Mouse (Mus musculus): ENCODE results near the gene Arfip1. TPM values are rescaled to one million over a fixed set of nuclear protein-coding genes. Genes with fewer than 3 reads are reported as not detected.

Gene Arfip1
- 10 to 100 TPM; 18.2 to 18.7 TPM for total RNA-seq (2021)
- long read RNA-seq, experiment 1, transcript Arfip1-201 (8 exons, 2,799 nt): major isoform, 6 of 7 reads
- long read RNA-seq, experiment 1, partial matches to known transcripts: 0 of 7 reads
- long read RNA-seq, experiment 1, other reads (novel, unspliced or antisense): 1 of 7 reads
- long read RNA-seq, experiment 2, transcript Arfip1-201 (8 exons, 2,799 nt): major isoform, 10 of 13 reads
- long read RNA-seq, experiment 2, partial matches to known transcripts: 1 of 13 reads
- long read RNA-seq, experiment 2, other reads (novel, unspliced or antisense): 2 of 13 reads

DNA sequence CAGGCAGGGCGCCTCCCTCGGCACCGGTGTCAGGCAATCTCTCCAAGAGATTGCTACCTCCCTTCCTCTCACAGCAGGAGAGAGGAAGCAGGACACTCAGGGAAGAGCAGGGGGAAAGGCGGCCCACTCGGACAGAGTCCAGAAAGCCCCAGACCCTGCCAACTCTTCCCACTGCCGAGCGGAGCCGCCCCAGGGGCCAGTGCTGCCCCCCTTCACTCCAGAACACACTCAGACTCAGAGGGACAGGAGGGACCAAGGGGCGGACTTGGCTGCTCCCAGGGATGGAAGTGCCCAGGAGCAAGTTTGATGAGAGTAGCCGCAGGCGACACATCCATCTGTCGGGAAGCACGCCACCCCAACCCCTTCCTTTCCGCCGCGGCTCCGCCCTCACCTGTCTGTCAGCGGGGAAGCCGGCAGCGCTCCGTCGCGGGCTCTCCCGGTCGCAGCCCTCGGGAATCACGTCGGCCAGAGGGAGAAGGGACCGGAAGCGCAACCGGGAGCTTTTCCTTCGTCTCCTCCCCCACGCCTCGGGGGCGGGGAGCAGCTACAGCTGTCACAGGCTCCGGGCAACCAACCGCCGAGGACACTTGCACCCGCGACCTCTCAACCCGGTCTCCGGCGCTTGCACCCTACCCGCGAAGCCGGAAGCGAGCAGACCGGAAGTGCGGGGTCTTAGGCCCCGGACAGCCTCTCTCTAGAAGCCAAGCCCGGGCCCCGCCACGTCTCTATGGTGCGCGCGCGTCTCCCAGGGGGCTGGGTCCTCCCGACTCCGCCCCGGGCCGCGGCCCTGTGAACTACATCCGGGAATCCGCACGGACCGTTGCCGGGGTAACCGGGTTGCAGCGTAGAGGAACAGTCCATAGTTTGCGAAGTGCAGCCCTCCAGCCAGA lies at the start of gene Arfip1:
Arfip1 (minus strand) TSS at position 603 of the 890 bp plus-strand sequence.
- 0 out of 2 replicates have a peak, but pooled peaks have one; percentile 5 for TF ChIP-seq CTCF (conservative IDR thresholded peaks at IDR 0.05)
- DNase-seq (ENCODE audit: low spot score in 2 of 2): peak; percentile 93 to 95
- H3K27ac ChIP-seq: peak within 1 kb of the TSS; percentile 96
- H3K4me3 ChIP-seq: peak within 1 kb of the TSS; percentile 94

DNA sequence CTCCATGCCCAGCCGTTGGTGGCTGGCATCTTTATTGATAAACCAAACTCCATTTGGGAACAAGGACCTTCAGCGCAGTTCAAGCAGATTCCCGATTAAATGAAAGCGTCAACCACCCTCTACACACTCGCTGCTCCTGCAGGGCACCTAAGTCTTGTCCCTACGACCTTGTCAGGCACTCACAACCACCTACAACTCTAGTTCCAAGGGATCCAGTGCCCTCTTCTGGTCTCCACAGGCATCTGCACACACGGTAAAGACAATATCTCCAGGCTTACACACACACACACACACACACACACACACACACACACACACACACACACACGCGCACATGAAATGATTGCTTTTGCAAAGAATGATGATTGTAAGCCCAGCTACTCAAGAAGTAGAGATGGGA lies 49.2 kb upstream of the Arfip1 start:
- Histone ChIP-seq H3K27ac (no peak overlapping the region), H3K4me3 (no peak overlapping the region)
- no peak for DNase-seq (ENCODE audit: low spot score in 2 of 2)
- TF ChIP-seq CTCF (conservative IDR thresholded peaks at IDR 0.05): no peak

DNA sequence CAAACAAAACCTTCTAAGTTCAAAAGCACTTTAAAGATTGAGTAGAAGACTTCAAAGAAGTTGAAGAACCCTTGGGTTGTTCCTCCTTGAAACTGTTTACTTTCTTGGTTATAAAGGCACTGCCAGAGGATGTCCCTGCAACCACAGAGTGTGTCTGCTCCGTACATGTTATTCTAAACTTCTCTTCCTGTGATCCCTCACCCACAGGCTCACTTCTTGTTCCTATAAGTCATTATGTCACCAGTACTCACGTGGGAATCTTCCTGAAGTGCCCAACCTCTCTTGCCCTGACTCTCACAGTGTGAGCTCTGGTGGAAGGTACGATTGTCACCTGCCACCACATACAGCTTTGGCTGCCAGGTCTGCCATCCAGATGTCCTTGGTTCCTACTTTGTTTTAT lies 39.6 kb upstream of the Arfip1 start:
- no peak overlapping the region for H3K27ac ChIP-seq
- no peak for TF ChIP-seq CTCF (conservative IDR thresholded peaks at IDR 0.05)
- no peak overlapping the region for H3K4me3 ChIP-seq
- DNase-seq (ENCODE audit: low spot score in 2 of 2): no peak

DNA sequence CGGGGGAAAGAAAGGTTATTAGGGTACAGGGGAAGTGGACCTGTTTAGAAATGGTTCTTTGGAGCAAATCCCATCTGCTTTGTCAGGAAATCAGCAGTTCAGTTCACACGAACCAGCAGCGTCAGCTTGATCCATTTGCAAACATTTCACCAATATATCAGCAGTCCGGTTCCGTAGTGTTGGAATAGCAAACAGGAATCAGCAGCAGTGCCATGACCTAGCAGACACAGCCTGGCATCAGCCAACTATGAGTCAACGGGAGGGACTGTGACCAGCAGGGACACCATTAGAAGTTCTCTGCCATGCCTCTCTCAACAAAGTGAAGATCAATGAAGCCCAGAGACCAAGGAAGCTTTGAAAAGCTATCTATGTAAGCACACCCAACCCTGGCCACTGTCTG lies 37.3 kb upstream of the Arfip1 start:
- no peak overlapping the region for H3K27ac ChIP-seq
- no peak for TF ChIP-seq CTCF (conservative IDR thresholded peaks at IDR 0.05)

DNA sequence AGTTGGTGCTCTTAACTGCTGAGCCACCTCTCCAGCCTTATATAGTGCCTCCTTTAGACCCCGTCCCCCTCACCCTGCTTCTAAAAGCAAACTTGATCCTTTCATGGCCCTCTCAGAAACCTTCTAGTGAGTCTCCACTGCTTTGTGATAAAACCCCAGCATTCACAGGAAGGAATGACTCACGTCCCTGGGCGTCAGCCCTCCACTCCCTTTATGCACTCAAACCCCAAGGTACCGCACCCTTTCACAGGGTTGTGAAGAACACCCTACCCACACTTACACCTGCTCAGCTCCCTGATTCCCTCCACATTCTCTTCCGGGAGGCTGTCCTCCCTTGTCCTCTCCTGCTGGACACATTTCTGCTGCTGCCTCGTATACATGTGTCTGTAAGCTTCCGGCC lies 36.6 kb upstream of the Arfip1 start:
- no peak for TF ChIP-seq CTCF (conservative IDR thresholded peaks at IDR 0.05)
- H3K27ac ChIP-seq: no peak overlapping the region
- no peak overlapping the region for H3K4me3 ChIP-seq
- DNase-seq (ENCODE audit: low spot score in 2 of 2): no peak

More for the DNA sequence above, 37.3 kb upstream of the Arfip1 start:
- no peak for DNase-seq (ENCODE audit: low spot score in 2 of 2)
- H3K4me3 ChIP-seq: no peak overlapping the region

DNA sequence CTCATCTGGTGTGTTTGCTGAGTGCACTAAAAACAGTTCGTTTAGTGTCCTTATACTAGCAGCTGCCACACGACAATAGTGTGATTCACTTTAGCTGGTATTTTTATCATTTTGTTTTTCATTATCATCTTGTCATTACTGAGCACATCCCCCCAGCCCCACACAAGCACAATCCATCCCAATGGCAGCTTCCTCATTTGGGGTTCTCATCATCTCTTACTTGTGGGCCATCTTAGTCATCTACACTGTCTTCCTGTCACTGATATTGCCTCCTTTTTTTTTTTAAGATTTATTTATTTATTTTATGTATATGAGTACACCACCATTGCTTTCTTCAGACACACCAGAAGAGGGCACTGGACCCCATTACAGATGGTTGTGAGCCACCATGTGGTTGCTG lies 36.2 kb upstream of the Arfip1 start:
- TF ChIP-seq CTCF (conservative IDR thresholded peaks at IDR 0.05): no peak
- Histone ChIP-seq H3K27ac (no peak overlapping the region), H3K4me3 (no peak overlapping the region)
- DNase-seq (ENCODE audit: low spot score in 2 of 2): no peak

DNA sequence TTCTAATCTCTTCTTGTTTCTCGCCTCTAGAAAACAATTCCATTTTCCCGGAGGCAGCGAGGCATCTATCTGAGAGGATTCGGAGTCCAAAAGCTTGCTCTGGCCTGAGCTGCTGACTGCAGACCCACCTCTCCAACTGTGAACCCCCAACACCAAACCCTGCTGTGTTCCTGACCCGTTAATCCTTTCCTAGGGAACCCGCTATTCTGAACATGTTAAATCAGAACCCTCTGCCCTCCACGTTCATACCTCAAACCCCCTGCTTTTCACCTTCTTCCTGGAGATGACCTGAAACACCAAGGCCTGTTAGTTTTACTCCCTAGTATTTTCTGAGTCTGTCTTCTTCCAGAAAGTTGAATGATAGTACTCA lies 33.4 kb upstream of the Arfip1 start:
- H3K4me3 ChIP-seq: no peak overlapping the region
- no peak overlapping the region for H3K27ac ChIP-seq
- no peak for TF ChIP-seq CTCF (conservative IDR thresholded peaks at IDR 0.05)
- no peak for DNase-seq (ENCODE audit: low spot score in 2 of 2)

DNA sequence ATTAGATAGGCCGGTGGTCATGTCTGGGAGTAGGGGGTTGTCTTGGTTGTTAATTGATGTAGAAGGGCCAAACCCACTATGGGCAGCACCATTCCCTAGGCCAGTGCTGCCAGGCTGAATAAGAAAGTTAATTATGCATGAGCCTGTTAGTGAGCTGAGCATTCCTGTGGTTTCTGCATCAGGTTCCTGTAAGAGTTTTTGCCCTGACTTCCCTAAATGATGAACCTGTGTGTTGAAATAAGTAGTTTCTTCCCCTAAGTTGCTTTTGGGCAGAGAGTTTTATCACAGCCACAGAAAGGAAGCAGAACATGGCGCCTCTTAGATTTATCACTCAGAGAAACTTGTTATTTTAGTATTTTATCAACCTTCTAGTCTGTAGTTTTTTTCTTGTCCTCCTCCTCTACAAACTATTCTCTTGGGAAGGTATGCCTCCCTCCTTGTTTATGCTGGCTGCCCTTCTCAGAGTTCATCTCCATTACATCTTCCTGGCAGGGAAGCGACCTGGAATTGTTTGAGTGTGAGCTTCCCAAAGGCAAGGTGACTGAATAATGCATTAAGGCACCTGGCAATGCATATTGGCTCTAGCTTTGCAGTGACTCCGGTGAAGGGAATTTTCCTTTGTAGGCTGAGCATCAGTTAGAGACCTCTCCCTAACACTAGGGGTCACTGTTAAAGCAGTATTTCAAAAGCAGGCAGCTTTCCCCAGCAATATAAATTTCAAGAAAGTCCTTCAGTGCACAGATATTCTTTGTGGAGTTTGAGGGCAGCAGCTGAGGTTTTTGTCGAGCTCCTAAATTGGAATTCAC lies 32.8 kb upstream of the Arfip1 start:
- H3K4me3 ChIP-seq: no peak overlapping the region
- peak; percentile 46 to 50 for DNase-seq (ENCODE audit: low spot score in 2 of 2)
- peak; percentile 90 for TF ChIP-seq CTCF (conservative IDR thresholded peaks at IDR 0.05)
- H3K27ac ChIP-seq: no peak overlapping the region

DNA sequence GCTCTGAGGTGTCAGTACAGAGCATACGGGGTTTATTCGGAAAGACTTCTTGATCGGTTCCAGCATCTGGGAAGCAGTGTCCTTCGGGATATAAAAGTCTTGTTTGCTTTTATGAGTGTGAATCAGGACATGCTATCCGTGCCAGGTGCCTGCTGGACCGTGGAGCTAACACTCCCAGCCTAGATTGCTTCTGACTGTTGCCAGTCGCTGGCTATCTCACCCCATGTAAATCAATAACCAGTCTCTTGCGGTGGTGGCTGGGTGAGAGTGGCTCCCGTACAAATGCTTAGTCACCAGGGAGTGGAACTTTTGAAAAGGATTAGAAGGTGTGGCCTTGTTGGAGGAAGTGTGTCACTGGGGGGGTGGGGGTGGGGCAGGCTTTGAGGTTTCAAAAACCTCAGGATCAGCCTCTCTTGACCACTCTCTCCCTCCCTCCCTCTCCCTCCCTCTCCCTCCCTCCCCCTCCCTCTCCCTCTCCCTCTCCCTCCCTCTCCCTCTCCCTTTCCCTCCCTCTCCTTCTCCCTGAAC lies 27.8 kb upstream of the Arfip1 start:
- TF ChIP-seq CTCF (conservative IDR thresholded peaks at IDR 0.05): no peak
- Histone ChIP-seq H3K4me3 (no peak overlapping the region), H3K27ac (no peak overlapping the region)
- no peak for DNase-seq (ENCODE audit: low spot score in 2 of 2)

DNA sequence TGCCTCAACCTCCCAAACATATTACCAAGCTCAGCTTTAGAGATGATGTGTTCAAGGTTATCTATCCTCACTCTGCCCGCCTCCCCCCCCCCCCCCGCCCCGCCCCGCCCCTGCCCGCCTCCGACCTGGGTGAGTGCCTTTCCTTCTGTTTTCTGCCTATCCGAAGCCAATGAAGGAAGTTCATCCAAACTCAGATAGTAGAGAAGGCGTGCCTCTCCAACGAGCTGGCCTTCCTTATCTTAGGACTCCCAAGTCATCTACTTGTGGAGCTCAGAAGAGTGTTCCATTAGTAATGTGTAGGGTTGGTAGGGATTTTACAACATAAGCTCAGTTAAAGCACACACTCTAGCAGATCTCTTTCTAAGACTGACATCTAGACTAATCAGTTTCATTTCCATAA lies 20.8 kb upstream of the Arfip1 start:
- no peak for TF ChIP-seq CTCF (conservative IDR thresholded peaks at IDR 0.05)

DNA sequence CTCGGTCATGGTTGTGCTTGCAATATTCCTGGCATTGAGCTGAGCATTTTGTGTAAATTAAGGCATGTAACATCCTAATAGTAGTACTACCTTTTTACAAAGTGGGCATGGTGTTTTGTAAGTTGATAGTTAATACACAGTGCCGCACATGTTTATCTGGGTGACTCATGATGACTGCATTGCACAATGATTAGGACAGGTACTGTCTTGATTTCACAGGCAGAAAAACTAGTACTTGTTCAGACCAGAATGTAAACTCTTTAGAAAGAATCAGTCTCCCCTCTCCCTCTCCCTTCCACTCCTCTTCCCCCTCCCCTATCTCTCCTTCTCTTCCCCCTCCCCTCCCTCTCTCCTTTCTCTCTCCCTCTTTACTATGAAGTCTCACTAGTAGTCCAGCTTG lies 20.3 kb upstream of the Arfip1 start:
- no peak for DNase-seq (ENCODE audit: low spot score in 2 of 2)
- TF ChIP-seq CTCF (conservative IDR thresholded peaks at IDR 0.05): no peak
- no peak overlapping the region for H3K27ac ChIP-seq
- H3K4me3 ChIP-seq: no peak overlapping the region

More for the DNA sequence above, 20.8 kb upstream of the Arfip1 start:
- Histone ChIP-seq H3K4me3 (no peak overlapping the region), H3K27ac (no peak overlapping the region)
- no peak for DNase-seq (ENCODE audit: low spot score in 2 of 2)

DNA sequence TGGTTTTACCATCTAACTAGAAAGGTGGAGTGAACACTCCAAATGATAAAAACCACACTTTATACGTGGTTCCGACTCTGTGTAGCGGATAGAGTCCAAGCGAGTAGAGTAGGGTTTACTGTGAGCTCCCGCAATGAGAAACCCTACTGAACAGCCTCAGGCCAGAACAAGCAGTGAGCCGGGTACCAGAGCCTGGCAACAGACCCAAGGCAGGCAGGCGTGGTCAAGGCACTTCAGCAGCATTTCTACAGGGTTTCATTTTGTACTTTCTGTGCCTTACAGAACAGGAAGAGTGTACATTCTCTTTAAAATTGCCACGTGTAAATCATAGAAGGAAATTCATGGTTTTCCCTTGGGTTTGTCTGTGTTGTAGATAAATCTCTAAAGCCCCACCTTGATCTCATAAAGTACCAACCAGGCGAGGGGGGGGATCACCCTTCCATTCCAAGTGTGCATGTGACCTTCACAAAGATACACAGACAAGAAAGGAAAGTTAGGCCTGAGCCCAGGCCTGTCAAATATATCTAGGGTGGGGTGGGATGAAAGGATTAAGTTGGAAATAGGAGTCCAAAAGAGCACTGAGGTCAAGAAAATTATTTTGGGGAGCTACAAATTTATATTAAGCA lies 19.6 kb upstream of the Arfip1 start:
- no peak for DNase-seq (ENCODE audit: low spot score in 2 of 2)
- TF ChIP-seq CTCF (conservative IDR thresholded peaks at IDR 0.05): no peak
- Histone ChIP-seq H3K4me3 (no peak overlapping the region), H3K27ac (no peak overlapping the region)

All from layer of hippocampus, adult 2 months (tissue).